Mouse (Mus musculus) heart, embryonic 14.5 days (tissue): ENCODE data around the gene Sytl5. TPM values are rescaled to one million over a fixed set of nuclear protein-coding genes. Genes with fewer than 3 reads are reported as not detected.

Experiments used
- ATAC-seq: fragments of 200-750 bp; cut with Nextera tagmentation; 2 replicates; pipeline ENCODE4 v1.8.0; 2017; ENCODE audit warnings: low read depth, moderate TSS enrichment; ENCODE audit not compliant: insufficient number of reproducible peaks, insufficient read depth, low FRiP score
- H3K27ac ChIP-seq, 2 experiments: fragments of 200-500 bp in 1 of 2; fragments of 300-500 bp in 1 of 2; sonication (generic) in 1 of 2; replicated peaks in 1 of 2; 2 replicates each; pipeline ENCODE4 v1.5.1; 2012 to 2014; ENCODE audit warnings: low read depth in 2 of 2, low read length in 2 of 2, control low read depth in 1 of 2, mild to moderate bottlenecking in 1 of 2, mixed read lengths in 1 of 2; ENCODE audit not compliant: control insufficient read depth in 1 of 2, insufficient read depth in 1 of 2
- H3K27me3 ChIP-seq: fragments of 300-500 bp; sonication (generic); 2 replicates; pipeline ENCODE4 v1.6.1; 2014; ENCODE audit warnings: mild to moderate bottlenecking, low read length, control low read depth; ENCODE audit not compliant: control insufficient read depth, insufficient read depth
- H3K36me3 ChIP-seq: fragments of 300-500 bp; sonication (generic); 2 replicates; pipeline ENCODE4 v1.6.1; 2014; ENCODE audit warnings: mild to moderate bottlenecking, control low read depth, low read length, mixed read lengths; ENCODE audit not compliant: control insufficient read depth, insufficient read depth
- H3K4me1 ChIP-seq, 2 experiments: fragments of 200-500 bp in 1 of 2; fragments of 300-500 bp in 1 of 2; sonication (generic) in 1 of 2; 2 replicates each; pipeline ENCODE4 v1.6.1; 2012 to 2014; ENCODE audit warnings: low read length in 2 of 2, control low read depth in 1 of 2, mixed read lengths in 1 of 2; ENCODE audit not compliant: control insufficient read depth in 2 of 2, insufficient read depth in 2 of 2
- H3K4me2 ChIP-seq: fragments of 300-500 bp; sonication (generic); 2 replicates; pipeline ENCODE4 v1.6.1; 2014; ENCODE audit warnings: mild to moderate bottlenecking, low read length
- H3K4me3 ChIP-seq, 2 experiments: fragments of 200-500 bp in 1 of 2; fragments of 300-500 bp in 1 of 2; sonication (generic) in 1 of 2; 2 replicates each; pipeline ENCODE4 v1.5.1; 2012 to 2014; ENCODE audit warnings: low read length in 2 of 2, mild to moderate bottlenecking in 2 of 2, control low read depth in 1 of 2, low read depth in 1 of 2, moderate library complexity in 1 of 2; ENCODE audit not compliant: control insufficient read depth in 1 of 2, insufficient read depth in 1 of 2
- H3K9ac ChIP-seq: fragments of 300-500 bp; sonication (generic); 2 replicates; pipeline ENCODE4 v1.6.1; 2014; ENCODE audit warnings: mild to moderate bottlenecking, low read length
- H3K9me3 ChIP-seq: fragments of 300-500 bp; sonication (generic); 2 replicates; pipeline ENCODE4 v1.6.1; 2016; ENCODE audit warnings: low read length, control low read depth; ENCODE audit not compliant: control insufficient read depth
- WGBS: fragments of 180-500 bp; shearing (Covaris S2); extraction: QIAGEN DNeasy Blood & Tissue Kit; methylation state at CpG from one replicate; pipeline ENCODE4 v1.1.7; 2014; 5-methylcytosine and 5-hydroxymethylcytosine counted together
- polyA plus RNA-seq: library from polyadenylated mRNA; unstranded; fragments of >200 nt; fragmentation: Nextera tagmentation; extraction: Ambion mirVana; gene quantifications from 2 replicates; pipeline ENCODE4 v1.2.1, GENCODE M21; 2014

Sytl5 gene
- 0.18 and 0.23 TPM in 2 replicates for polyA plus RNA-seq

DNA sequence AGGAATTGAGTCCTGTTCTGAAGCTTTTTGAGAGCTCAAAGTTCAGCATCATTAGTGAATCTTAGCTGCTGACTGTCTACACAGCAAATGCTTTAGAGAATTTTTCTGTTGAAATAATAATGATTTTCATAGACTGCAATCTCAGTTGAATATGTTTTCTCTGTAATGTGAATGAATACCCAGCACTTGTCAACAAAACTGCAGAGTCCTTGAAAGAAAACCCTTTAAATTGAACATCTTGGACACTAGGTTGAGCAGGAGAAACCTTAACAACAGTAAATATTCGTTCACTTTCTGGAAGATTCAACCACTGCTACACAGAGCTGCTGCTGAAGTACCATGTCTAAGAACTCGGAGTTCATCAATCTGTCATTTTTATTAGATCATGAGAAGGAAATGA, at the start of gene Sytl5:
Gene Sytl5, plus strand, starts transcription at position 301 of the 400 bp plus-strand sequence.
- 44% methylated on average over 2 of the region's 2 CpGs for WGBS
- no peak within 1 kb of the TSS for H3K4me2 ChIP-seq

DNA sequence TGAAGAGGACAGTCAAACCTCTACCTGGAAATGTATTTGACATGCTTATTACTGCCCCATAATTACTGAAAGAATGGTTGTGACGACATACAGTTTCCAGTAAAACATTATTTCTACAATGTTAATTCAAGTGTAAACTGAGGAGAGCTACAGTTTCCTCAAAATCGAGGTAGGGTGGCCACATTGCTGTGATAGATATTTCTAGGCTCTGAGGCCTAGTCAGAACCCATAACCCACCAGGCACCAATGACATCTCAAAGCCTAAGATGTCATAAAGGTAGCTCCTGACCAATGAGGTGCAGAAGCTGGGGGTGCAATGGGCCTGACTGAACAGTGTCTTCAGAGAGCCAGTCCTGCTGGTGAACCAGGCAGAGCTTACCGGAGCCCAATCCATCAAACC, 38.8 kb upstream of the Sytl5 start, which contains the start of gene Hypm:
Gene Hypm, plus strand, starts transcription at position 301 of the 400 bp plus-strand sequence.
- Histone ChIP-seq H3K9me3 (no peaks in the 10 kb centered on the region), H3K4me2 (no peak within 1 kb of the TSS), H3K36me3 (no peaks in the 10 kb centered on the region), H3K4me3 (no peak within 1 kb of the TSS), H3K9ac (no peak within 1 kb of the TSS), H3K27me3 (no peaks in the 10 kb centered on the region), H3K4me1 (no peaks in the 10 kb centered on the region), H3K27ac (no peak within 1 kb of the TSS)
- WGBS = 69% methylated on average over 3 of the region's 3 CpGs
- no peak for ATAC-seq

More for the DNA sequence above, at the start of gene Sytl5:
- Histone ChIP-seq H3K4me1 (no peaks in the 10 kb centered on the region), H3K9me3 (no peaks in the 10 kb centered on the region), H3K4me3 (no peak within 1 kb of the TSS), H3K9ac (no peak within 1 kb of the TSS), H3K27me3 (no peaks in the 10 kb centered on the region), H3K27ac (no peak within 1 kb of the TSS), H3K36me3 (no peaks in the 10 kb centered on the region)
- ATAC-seq = no peak

DNA sequence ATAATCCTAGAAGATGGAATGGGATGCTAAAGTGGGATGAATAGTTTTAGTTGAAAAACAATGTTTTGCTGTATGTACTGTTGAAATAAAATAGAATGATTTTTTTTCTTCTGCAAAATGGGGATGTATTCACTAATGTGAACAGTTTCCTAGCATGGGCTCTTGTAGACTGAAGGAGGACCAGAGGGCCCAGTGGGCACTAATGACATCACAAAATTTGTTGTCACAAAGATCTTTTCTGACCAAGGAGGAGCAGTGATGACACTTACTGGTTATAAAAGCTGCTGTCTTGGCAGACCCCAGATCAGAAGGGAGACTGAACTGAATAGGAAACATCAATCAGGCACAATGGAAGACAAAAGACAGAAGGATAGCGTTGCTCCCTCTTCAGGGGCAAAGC, 36.0 kb upstream of the Sytl5 start, which contains the start of gene H2al3:
Gene H2al3, plus strand, starts transcription at position 301 of the 400 bp plus-strand sequence.
- Histone ChIP-seq H3K4me1 (no peaks in the 10 kb centered on the region), H3K36me3 (no peaks in the 10 kb centered on the region), H3K27me3 (no peaks in the 10 kb centered on the region), H3K4me2 (no peak within 1 kb of the TSS), H3K9me3 (no peaks in the 10 kb centered on the region), H3K9ac (no peak within 1 kb of the TSS), H3K4me3 (no peak within 1 kb of the TSS), H3K27ac (no peak within 1 kb of the TSS)
- ATAC-seq = no peak
- 58% methylated on average over 1 of the region's 1 CpGs for WGBS

DNA sequence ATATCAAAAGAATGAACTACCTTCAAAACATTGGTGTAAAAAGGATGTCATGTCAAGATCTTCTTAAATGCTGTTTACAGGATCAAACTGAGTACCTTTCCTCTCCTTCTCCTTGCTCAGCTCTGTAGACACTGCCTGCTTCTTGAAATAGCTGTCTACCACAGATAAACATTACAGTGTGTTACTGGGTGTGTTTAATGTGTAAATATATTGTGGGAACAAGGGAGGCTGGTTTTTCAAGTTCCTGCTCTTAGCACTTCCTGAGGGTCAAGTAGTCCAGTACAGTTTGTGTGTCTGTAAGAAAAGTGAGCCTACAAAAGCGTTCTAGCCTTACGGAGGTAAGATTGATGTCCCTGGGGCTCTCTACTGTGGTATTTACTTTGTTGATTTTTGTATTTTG, 23.6 kb upstream of the Sytl5 start:
- Histone ChIP-seq H3K9ac (no peak overlapping the region), H3K36me3 (no peaks in the 10 kb centered on the region), H3K4me3 (no peak overlapping the region), H3K4me2 (no peak overlapping the region), H3K27ac (no peak overlapping the region), H3K27me3 (no peaks in the 10 kb centered on the region), H3K4me1 (no peaks in the 10 kb centered on the region), H3K9me3 (no peaks in the 10 kb centered on the region)
- 83% methylated on average over 2 of the region's 2 CpGs for WGBS
- ATAC-seq = no peak

DNA sequence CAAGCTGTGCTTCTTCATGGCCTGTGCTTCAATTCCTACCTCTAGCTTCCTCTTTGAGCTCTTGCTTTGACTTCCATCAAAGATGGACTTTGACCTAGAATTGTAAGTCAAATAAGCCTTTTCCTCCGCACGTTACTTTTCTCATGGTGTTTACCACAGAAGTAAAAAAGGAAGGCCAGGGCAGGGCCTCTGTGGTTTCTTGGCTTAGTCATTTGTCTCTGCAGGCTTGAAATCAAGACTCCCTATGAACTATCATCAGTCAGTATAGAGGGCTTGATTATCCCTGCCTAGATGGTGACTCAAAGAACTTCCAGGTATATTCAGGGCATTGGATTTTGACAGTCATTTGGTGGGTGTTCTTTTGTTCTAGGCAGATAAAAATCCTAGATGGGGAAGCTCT, 9.9 kb upstream of the Sytl5 start:
- H3K27ac ChIP-seq = no peak overlapping the region
- WGBS = 90% methylated on average over 2 of the region's 2 CpGs
- ATAC-seq = no peak

DNA sequence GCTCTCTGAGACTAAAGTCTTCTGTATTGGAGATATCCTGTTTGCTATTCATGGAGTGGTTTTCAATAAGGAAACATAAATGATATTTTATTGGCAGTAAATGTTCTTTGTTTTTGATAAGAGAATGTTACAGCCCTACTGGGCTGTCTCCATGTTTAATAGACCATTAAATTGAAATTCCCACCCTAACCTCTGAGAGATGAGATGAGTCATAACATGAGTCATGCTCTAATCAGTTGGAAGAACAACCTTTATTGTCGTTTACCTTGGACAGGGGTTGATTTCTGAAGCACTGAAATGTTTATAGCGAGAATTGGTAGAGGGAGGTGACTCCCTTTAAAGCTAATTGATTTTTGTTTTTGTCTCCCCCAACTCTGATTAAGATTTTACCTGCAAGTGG, 24.1 kb downstream of the Sytl5 start:
- no peak overlapping the region for H3K4me3 ChIP-seq
- H3K27ac ChIP-seq = no peak overlapping the region
- no peak overlapping the region for H3K9ac ChIP-seq
- no peaks in the 10 kb centered on the region for H3K27me3 ChIP-seq
- 38% methylated on average over 2 of the region's 2 CpGs for WGBS
- no peaks in the 10 kb centered on the region for H3K36me3 ChIP-seq
- H3K4me2 ChIP-seq = no peak overlapping the region
- ATAC-seq = no peak
- H3K4me1 ChIP-seq = no peaks in the 10 kb centered on the region
- H3K9me3 ChIP-seq = no peaks in the 10 kb centered on the region

More for the DNA sequence above, 9.9 kb upstream of the Sytl5 start:
- Histone ChIP-seq H3K9ac (no peak overlapping the region), H3K4me2 (no peak overlapping the region), H3K9me3 (no peaks in the 10 kb centered on the region), H3K36me3 (no peaks in the 10 kb centered on the region), H3K27me3 (no peaks in the 10 kb centered on the region), H3K4me1 (no peaks in the 10 kb centered on the region), H3K4me3 (no peak overlapping the region)

DNA sequence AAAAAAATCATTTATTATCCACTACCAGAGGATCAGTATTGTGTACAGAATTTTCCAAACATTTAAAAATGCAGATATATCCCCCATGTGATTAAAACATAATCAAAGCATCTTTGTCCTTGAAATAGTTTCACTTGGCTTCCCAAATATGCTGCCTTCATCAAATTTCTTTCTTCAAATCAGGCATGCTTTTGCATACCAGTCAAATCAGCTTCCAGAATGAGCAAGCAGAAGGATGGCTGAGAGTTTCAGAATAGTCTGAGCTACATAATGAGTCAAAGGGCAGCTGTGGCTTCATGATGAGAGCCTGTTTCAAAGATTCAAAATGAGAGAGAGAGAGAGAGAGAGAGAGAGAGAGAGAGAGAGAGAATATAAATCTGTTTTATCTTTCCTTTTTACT, 48.4 kb downstream of the Sytl5 start:
- Histone ChIP-seq H3K4me3 (no peak overlapping the region), H3K9me3 (no peaks in the 10 kb centered on the region), H3K4me1 (no peaks in the 10 kb centered on the region), H3K4me2 (no peak overlapping the region), H3K27ac (no peak overlapping the region), H3K36me3 (no peaks in the 10 kb centered on the region), H3K27me3 (no peaks in the 10 kb centered on the region), H3K9ac (no peak overlapping the region)
- no peak for ATAC-seq

DNA sequence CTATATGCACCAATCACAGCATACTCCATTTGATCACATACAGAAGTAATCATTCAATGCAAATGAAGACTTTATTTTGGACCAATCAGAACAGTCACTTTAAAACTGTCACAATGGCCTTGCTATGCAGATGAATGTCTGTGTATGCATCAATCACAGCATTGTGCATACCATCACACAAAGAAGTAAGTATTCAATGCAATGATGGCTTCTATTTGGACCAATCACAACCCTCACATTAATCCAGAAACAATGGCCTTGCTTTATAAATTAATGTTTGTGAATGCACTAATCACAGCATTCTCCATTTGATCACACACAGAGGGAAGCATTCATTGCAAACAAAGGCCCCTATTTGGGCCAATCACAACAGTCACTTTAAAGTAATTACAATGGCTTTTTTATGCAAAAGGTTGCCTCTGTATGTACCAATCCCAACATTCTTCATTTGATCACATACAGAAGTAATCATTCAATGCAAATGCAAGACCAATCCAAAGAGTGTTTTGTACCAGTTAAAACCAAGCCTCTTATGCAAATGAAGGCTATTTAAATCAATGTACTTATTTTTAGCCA, 98.8 kb downstream of the Sytl5 start:
- ATAC-seq = no peak
- no peaks in the 10 kb centered on the region for H3K9me3 ChIP-seq
- no peak overlapping the region for H3K9ac ChIP-seq
- no peak overlapping the region for H3K27ac ChIP-seq
- no peaks in the 10 kb centered on the region for H3K4me1 ChIP-seq
- no peak overlapping the region for H3K4me2 ChIP-seq
- H3K36me3 ChIP-seq = no peaks in the 10 kb centered on the region
- no peaks in the 10 kb centered on the region for H3K27me3 ChIP-seq
- no peak overlapping the region for H3K4me3 ChIP-seq
